Mouse (Mus musculus): ENCODE results near the gene Sec61g. TPM values are rescaled to one million over a fixed set of nuclear protein-coding genes. Genes with fewer than 3 reads are reported as not detected.
"Not testable (repeated sequence)": the region's sequence is repeated elsewhere in the genome, so short reads cannot be mapped to it uniquely, and the experiment has no call there.

The Sec61g gene
- polyA plus RNA-seq, 1 experiment: 20.9 TPM

DNA sequence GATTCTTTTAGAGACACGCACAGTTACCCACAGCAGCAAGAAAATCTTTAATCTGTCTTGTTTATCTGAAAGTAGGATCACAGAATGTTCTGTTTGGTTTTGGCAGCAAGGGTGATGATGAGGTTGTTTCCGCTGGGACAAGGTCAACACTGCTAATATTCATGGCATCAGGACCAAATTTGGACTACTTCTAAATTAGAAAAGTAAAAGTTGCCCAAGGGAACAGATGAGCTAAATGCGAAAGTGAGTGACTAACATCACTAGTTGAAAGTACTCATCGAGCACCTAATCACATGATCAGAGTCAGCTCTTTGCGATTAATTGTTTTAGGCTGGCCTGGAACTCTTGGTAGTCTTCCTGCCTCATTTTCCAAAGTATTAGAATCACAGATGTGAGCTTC lies 20.1 kb upstream of the Sec61g start:
- TF ChIP-seq POLR2A (IDR thresholded peaks at IDR 0.05; ENCODE audit: control insufficient read depth, low read depth, low read length): no peak
- TF ChIP-seq CTCF (IDR thresholded peaks at IDR 0.05; ENCODE audit: control insufficient read depth, insufficient read depth, insufficient replicate concordance, low read depth, low read length): no peak
- H3K4me3 ChIP-seq (ENCODE audit: control insufficient read depth, low read depth, low read length): no peak overlapping the region
- no peak overlapping the region for H3K27ac ChIP-seq (ENCODE audit: control insufficient read depth, insufficient read depth, low read depth, low read length)
- H3K27me3 ChIP-seq (ENCODE audit: control insufficient read depth, insufficient read depth, low read length): no peaks in the 10 kb centered on the region
- no peaks in the 10 kb centered on the region for H3K4me1 ChIP-seq (ENCODE audit: control insufficient read depth, insufficient read depth, low read length)
- no peaks in the 10 kb centered on the region for H3K36me3 ChIP-seq (ENCODE audit: control insufficient read depth, insufficient read depth, low read length)

- no peaks in the 10 kb centered on the region for H3K4me1 ChIP-seq (ENCODE audit: control insufficient read depth, insufficient read depth, low read length)
- no peaks in the 10 kb centered on the region for H3K27me3 ChIP-seq (ENCODE audit: control insufficient read depth, insufficient read depth, low read length)
- no peak overlapping the region for H3K4me3 ChIP-seq (ENCODE audit: control insufficient read depth, low read depth, low read length)
- TF ChIP-seq POLR2A (IDR thresholded peaks at IDR 0.05; ENCODE audit: control insufficient read depth, low read depth, low read length): no peak
- TF ChIP-seq CTCF (IDR thresholded peaks at IDR 0.05; ENCODE audit: control insufficient read depth, insufficient read depth, insufficient replicate concordance, low read depth, low read length): no peak
- no peaks in the 10 kb centered on the region for H3K36me3 ChIP-seq (ENCODE audit: control insufficient read depth, insufficient read depth, low read length)
- H3K27ac ChIP-seq (ENCODE audit: control insufficient read depth, insufficient read depth, low read depth, low read length): no peak overlapping the region
Observed at GRCm38 (mm10) chr11:16527743-16528142, 19.5 kb upstream of the Sec61g start.

- Histone ChIP-seq H3K27me3 (ENCODE audit: control insufficient read depth, insufficient read depth, low read length) (no peaks in the 10 kb centered on the region), H3K27ac (ENCODE audit: control insufficient read depth, insufficient read depth, low read depth, low read length) (no peak overlapping the region), H3K4me3 (ENCODE audit: control insufficient read depth, low read depth, low read length) (no peak overlapping the region), H3K36me3 (ENCODE audit: control insufficient read depth, insufficient read depth, low read length) (no peaks in the 10 kb centered on the region), H3K4me1 (ENCODE audit: control insufficient read depth, insufficient read depth, low read length) (no peaks in the 10 kb centered on the region)
- no peak for TF ChIP-seq POLR2A (IDR thresholded peaks at IDR 0.05; ENCODE audit: control insufficient read depth, low read depth, low read length)
- TF ChIP-seq CTCF (IDR thresholded peaks at IDR 0.05; ENCODE audit: control insufficient read depth, insufficient read depth, insufficient replicate concordance, low read depth, low read length): no peak
Observed at GRCm38 (mm10) chr11:16526467-16526866, 18.2 kb upstream of the Sec61g start.

- Histone ChIP-seq H3K27me3 (ENCODE audit: control insufficient read depth, insufficient read depth, low read length) (no peaks in the 10 kb centered on the region), H3K27ac (ENCODE audit: control insufficient read depth, insufficient read depth, low read depth, low read length) (no peak overlapping the region), H3K4me3 (ENCODE audit: control insufficient read depth, low read depth, low read length) (no peak overlapping the region), H3K36me3 (ENCODE audit: control insufficient read depth, insufficient read depth, low read length) (no peaks in the 10 kb centered on the region), H3K4me1 (ENCODE audit: control insufficient read depth, insufficient read depth, low read length) (no peaks in the 10 kb centered on the region)
- TF ChIP-seq POLR2A (IDR thresholded peaks at IDR 0.05; ENCODE audit: control insufficient read depth, low read depth, low read length) (no peak), CTCF (IDR thresholded peaks at IDR 0.05; ENCODE audit: control insufficient read depth, insufficient read depth, insufficient replicate concordance, low read depth, low read length) (no peak)
Observed at GRCm38 (mm10) chr11:16525724-16526123, 17.4 kb upstream of the Sec61g start.

DNA sequence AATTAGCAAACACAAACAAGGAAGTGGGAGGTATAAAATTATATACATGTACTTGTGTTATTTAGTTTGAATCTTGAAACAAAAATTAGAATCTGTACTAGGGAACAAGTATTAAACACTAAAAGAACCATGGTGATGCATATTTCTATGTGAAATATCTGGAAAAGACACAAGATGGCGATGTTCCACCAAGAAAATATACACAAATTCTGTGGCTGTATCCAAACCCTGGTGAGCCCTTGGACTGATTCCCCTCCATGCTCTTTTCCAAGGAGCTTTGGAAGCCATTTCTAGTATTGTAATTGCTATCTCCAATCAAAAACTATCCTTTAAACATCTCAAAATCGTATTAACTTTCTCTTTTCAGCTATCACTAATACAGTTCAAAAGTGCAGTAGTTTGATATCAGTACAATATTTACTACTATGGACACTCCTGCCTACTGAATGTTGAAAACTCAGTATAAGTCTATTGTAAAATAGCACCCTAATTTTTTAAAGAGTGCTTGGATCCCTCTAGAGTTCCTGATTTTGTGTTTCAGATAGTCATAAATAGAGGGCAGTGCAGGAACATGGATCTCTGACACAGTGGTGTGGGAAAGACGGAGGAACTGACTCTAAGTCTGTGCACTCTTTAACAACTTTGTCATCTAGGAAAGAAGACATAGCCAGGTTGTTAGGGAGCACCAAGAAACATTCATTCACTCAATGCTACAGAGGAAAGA lies 16.8 kb upstream of the Sec61g start:
- H3K36me3 ChIP-seq (ENCODE audit: control insufficient read depth, insufficient read depth, low read length): no peaks in the 10 kb centered on the region
- TF ChIP-seq POLR2A (IDR thresholded peaks at IDR 0.05; ENCODE audit: control insufficient read depth, low read depth, low read length): no peak
- TF ChIP-seq CTCF (IDR thresholded peaks at IDR 0.05; ENCODE audit: control insufficient read depth, insufficient read depth, insufficient replicate concordance, low read depth, low read length): no peak
- no peaks in the 10 kb centered on the region for H3K27me3 ChIP-seq (ENCODE audit: control insufficient read depth, insufficient read depth, low read length)
- H3K4me1 ChIP-seq (ENCODE audit: control insufficient read depth, insufficient read depth, low read length): no peaks in the 10 kb centered on the region
- H3K4me3 ChIP-seq (ENCODE audit: control insufficient read depth, low read depth, low read length): no peak overlapping the region
- no peak overlapping the region for H3K27ac ChIP-seq (ENCODE audit: control insufficient read depth, insufficient read depth, low read depth, low read length)

DNA sequence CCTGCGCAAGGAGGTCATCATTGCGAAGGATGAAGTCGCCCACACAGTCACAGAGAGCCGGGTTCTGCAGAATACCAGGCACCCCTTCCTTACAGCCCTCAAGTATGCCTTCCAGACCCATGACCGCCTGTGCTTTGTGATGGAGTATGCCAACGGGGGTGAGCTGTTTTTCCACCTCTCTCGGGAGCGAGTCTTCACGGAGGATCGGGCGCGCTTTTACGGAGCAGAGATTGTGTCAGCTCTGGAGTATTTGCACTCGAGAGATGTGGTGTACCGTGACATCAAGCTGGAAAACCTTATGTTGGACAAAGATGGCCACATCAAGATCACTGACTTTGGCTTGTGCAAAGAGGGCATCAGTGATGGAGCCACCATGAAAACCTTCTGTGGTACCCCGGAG lies 6.8 kb upstream of the Sec61g start:
- not testable (repeated sequence) for H3K4me3 ChIP-seq (ENCODE audit: control insufficient read depth, low read depth, low read length); H3K27ac ChIP-seq (ENCODE audit: control insufficient read depth, insufficient read depth, low read depth, low read length); H3K4me1 ChIP-seq (ENCODE audit: control insufficient read depth, insufficient read depth, low read length); H3K36me3 ChIP-seq (ENCODE audit: control insufficient read depth, insufficient read depth, low read length); H3K27me3 ChIP-seq (ENCODE audit: control insufficient read depth, insufficient read depth, low read length)

DNA sequence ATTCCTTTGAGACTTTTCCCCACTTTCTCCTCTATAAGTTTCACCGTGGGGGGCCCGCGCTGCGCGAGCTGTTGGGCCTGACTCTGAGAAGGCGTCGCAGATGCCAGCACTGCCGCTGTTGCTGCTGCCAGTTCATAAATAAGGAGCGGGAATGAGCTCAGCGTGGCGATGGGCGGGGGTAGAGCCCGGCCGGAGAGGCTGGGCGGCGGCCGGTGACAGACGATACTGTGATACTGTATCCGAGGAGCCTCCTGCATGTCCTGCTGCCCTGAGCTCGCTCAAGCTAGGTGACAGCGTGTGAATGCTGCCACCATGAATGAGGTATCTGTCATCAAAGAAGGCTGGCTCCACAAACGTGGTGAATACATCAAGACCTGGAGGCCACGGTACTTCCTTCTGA lies 5.9 kb upstream of the Sec61g start:
- not testable (repeated sequence) for H3K27ac ChIP-seq (ENCODE audit: control insufficient read depth, insufficient read depth, low read depth, low read length); H3K27me3 ChIP-seq (ENCODE audit: control insufficient read depth, insufficient read depth, low read length); H3K4me1 ChIP-seq (ENCODE audit: control insufficient read depth, insufficient read depth, low read length); H3K4me3 ChIP-seq (ENCODE audit: control insufficient read depth, low read depth, low read length); H3K36me3 ChIP-seq (ENCODE audit: control insufficient read depth, insufficient read depth, low read length)

All from testis, adult 2 months (tissue).